Mouse (Mus musculus) monocyte, adult 59 days (primary cell): ENCODE results near the gene Taar9. TPM values are rescaled to one million over a fixed set of nuclear protein-coding genes. Genes with fewer than 3 reads are reported as not detected.

Experiments used
- total RNA-seq, 2 experiments: library from RNA; stranded (reverse); gene quantifications; one replicate each; pipeline ENCODE4 v1.2.4; 2023

Taar9 gene
- total RNA-seq: not detected

DNA sequence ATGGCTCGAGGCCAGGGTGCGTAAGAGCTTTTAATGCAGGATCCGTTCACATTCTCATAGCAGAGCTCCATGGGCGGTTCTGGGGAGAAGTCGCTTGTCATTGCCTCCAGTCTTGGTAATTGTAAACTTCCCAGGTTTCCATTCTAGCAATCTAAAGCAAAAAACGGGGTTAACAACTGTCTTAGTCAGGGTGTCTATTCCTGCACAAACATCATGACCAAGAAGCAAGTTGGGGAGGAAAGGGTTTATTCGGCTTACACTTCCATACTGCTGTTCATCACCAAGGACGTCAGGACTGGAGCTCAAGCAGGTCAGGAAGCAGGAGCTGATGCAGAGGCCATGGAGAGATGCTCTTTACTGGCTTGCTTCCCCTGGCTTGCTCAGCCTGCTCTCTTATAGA is at the start of gene Taar9:
TSS of gene Taar9 (minus strand) at position 101 of the 400 bp plus-strand sequence.

DNA sequence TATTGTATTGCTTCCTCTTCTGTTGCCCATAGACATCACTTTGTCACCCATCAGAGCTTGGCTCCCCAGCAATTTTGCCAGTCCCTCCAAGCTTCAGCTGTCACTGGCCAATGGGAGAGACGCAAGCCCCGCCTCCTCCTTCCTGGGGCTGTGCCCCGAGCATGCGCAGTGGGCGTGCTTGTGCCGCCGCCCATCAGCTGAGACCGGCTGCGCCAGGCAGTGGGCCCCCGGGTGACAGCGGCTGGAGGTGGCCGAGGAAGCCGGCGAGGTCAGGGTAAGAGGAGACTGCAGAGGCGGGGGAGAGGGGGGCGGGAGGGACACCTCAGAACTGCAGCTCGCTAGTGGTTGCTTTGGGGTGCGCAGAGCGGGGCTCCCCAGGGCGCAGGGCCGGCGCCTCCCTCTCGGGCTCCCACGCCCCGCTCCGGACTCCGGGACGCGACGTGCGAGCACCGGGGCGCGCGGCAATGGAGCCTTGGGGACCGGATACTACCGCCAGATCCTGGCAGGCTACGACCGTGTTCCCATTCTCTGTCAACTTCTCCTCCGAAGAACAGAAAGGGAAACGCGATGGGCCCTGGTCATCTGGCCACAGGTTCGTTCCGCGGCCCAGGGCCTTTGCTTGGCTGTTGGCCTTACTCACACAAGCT is 39.9 kb upstream of the Taar9 start, which contains the start of gene Stx7:
TSS of gene Stx7 (plus strand) at position 168 of the 647 bp plus-strand sequence.

DNA sequence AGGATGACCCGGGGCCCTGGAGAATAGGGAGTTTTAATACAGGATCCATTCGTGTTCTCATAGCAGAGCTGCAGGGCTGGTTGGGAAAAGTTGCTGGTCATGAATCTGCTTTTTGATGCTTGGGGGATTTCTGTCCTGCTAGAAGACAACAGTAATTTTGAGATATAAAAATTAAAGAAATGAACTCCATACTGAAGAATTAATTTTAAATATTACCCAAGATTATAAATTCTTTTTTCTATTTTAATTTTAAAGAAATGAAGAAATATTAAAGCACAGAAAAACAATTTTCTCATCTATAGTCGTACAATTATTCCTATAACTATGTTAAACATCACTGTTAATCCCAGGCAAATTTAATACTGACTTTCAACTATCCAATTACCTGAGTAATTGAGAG is 7.5 kb downstream of the Taar9 start, which contains the start of gene Taar8c:
TSS of gene Taar8c (minus strand) at position 101 of the 400 bp plus-strand sequence.

DNA sequence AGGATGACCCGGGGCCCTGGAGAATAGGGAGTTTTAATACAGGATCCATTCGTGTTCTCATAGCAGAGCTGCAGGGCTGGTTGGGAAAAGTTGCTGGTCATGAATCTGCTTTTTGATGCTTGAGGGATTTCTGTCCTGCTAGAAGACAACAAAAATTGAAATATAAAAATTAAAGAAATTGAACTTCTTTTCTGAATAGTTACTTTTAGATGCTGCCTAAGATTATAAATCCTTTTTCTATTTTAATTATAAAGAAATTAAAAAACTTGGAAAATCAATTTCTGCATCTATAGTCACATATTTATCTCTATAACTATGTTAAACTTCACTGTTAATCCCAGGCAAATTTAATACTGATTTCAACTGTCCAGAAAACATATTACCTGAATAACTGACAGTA is 17.1 kb downstream of the Taar9 start, which contains the start of gene Taar8b:
TSS of gene Taar8b (minus strand) at position 101 of the 400 bp plus-strand sequence.

GRCm38 (mm10) chr10:24076200-24076599 is 33.1 kb downstream of the Taar9 start, which contains the start of gene Taar8a:
Gene Taar8a (plus strand): TSS chr10:24076500.

Other genes with a start within 250 kb of the Taar9 start
- gene Vnn1, start 214.8 kb downstream of the Taar9 start, total RNA-seq: not detected
- gene Taar1, start 189.2 kb downstream of the Taar9 start, total RNA-seq: not detected
- gene Taar2, start 171.0 kb downstream of the Taar9 start, total RNA-seq: not detected
- gene Taar3, start 160.0 kb downstream of the Taar9 start, total RNA-seq: not detected
- gene Taar4, start 149.0 kb downstream of the Taar9 start, total RNA-seq: not detected
- not detected for gene Taar5, start 138.8 kb downstream of the Taar9 start, total RNA-seq
- not detected for gene Taar6, start 123.9 kb downstream of the Taar9 start, total RNA-seq
- gene Taar7a, start 116.1 kb downstream of the Taar9 start, total RNA-seq: not detected
- gene Taar7b, start 109.6 kb downstream of the Taar9 start, total RNA-seq: not detected
- gene Taar7d, start 82.3 kb downstream of the Taar9 start, total RNA-seq: not detected
- gene Taar7e, start 71.9 kb downstream of the Taar9 start, total RNA-seq: not detected
- not detected for gene Taar7f, start 60.0 kb downstream of the Taar9 start, total RNA-seq
- gene Taar8a, start 33.0 kb downstream of the Taar9 start, total RNA-seq: not detected
- not detected for gene Taar8b, start 17.2 kb downstream of the Taar9 start, total RNA-seq
- gene Taar8c, start 7.6 kb downstream of the Taar9 start, total RNA-seq: not detected
- 100 to 1,000 TPM; 160 to 195 TPM for gene Stx7, start 39.8 kb upstream of the Taar9 start, total RNA-seq
- not detected for gene Moxd1, start 114.0 kb upstream of the Taar9 start, total RNA-seq